9 mouse cellular contexts compared by ENCODE assay signal in the genomic region with DNA sequence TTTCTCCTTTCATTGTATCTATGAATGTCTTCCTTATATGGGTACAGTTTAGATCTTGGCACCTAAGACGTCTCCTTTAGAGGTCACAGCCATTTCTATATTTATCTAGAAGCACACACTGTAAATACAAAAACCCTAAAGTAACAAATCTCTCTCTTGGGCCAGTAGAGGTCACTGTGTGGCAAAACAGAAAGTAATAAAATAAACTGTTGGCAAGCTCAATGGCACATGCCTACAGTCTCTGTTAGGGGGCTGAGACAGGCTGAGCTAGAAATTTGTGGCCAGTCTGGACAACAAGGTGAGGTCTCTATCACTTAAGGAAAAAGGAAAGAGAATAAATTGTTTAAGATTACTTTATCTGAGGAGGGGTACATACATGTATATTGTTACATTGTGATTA. TPM values are rescaled to one million over a fixed set of nuclear protein-coding genes. Genes with fewer than 3 reads are reported as not detected.
DNase-seq lines count a peak whose midpoint lies in the region; ATAC-seq lines count a peak whose summit lies in the region.
"Had no signal": no experiment of that assay in that cellular context is flagged by ENCODE, and none has a peak within 500 bp of the region (broad histone marks: within the 10 kb centered on the region; RNA-seq: fewer than 3 reads in every experiment).

No protein-coding gene starts in this region.

- no peak overlapping the region for H3K4me3 ChIP-seq in hindbrain, embryonic 15.5 days
- no peak overlapping the region for H3K4me3 ChIP-seq in hindbrain, embryonic 16.5 days (ENCODE audit: low read length)
- H3K4me3 ChIP-seq in forebrain, embryonic 10.5 days = no peak overlapping the region
- H3K4me3 ChIP-seq: embryonic facial prominence, embryonic 15.5 days had no signal

- peaks cover 13% of the 10 kb centered on the region for H3K36me3 ChIP-seq in hindbrain, embryonic 15.5 days
- H3K36me3 ChIP-seq in hindbrain, embryonic 16.5 days (ENCODE audit: control insufficient read depth, insufficient read depth, low read length) = no peaks in the 10 kb centered on the region
- H3K36me3 ChIP-seq in forebrain, embryonic 10.5 days (replicated peaks) = no peaks in the 10 kb centered on the region

- peak; percentile 27 for DNase-seq in ZHBTc4 (ENCODE audit: low read depth, low spot score)
- peak; percentile 69 for DNase-seq in induced T-regulatory cell, adult 2 months (ENCODE audit: low read depth)
- DNase-seq in retina, postnatal 7 days (ENCODE audit: low read depth, low spot score) = peak; percentile 13
- no peak for DNase-seq in layer of hippocampus, postnatal 25 days (ENCODE audit: extremely low spot score in 1 of 2, low spot score in 1 of 2)
- no peak for DNase-seq in forebrain, embryonic 10.5 days (ENCODE audit: extremely low spot score, low spot score)

- H3K27ac ChIP-seq in hindbrain, embryonic 15.5 days (replicated peaks) = no peak overlapping the region
- H3K27ac ChIP-seq in hindbrain, embryonic 16.5 days (ENCODE audit: low read depth, low read length) = no peak overlapping the region
- no peak overlapping the region for H3K27ac ChIP-seq in forebrain, embryonic 10.5 days
- H3K27ac ChIP-seq: embryonic facial prominence, embryonic 15.5 days had no signal

- no peak overlapping the region for H3K9ac ChIP-seq in hindbrain, embryonic 15.5 days
- no peak overlapping the region for H3K9ac ChIP-seq in hindbrain, embryonic 16.5 days (ENCODE audit: low read depth, low read length)
- H3K9ac ChIP-seq: embryonic facial prominence, embryonic 15.5 days had no signal

- no peaks in the 10 kb centered on the region for H3K9me3 ChIP-seq in hindbrain, embryonic 15.5 days
- H3K9me3 ChIP-seq in hindbrain, embryonic 16.5 days (ENCODE audit: control insufficient read depth, low read length) = no peaks in the 10 kb centered on the region
- no peaks in the 10 kb centered on the region for H3K9me3 ChIP-seq in forebrain, embryonic 10.5 days
- H3K9me3 ChIP-seq: embryonic facial prominence, embryonic 15.5 days had no signal

- H3K27me3 ChIP-seq in hindbrain, embryonic 15.5 days = no peaks in the 10 kb centered on the region
- no peaks in the 10 kb centered on the region for H3K27me3 ChIP-seq in hindbrain, embryonic 16.5 days (replicated peaks; ENCODE audit: control insufficient read depth, insufficient read depth, low read length)
- H3K27me3 ChIP-seq in forebrain, embryonic 10.5 days (ENCODE audit: poor library complexity, severe bottlenecking) = no peaks in the 10 kb centered on the region
- H3K27me3 ChIP-seq: embryonic facial prominence, embryonic 15.5 days had no signal

- no peak overlapping the region for H3K4me2 ChIP-seq in hindbrain, embryonic 15.5 days
- H3K4me2 ChIP-seq in hindbrain, embryonic 16.5 days (ENCODE audit: low read length) = no peak overlapping the region
- H3K4me2 ChIP-seq: embryonic facial prominence, embryonic 15.5 days had no signal

- WGBS in hindbrain, embryonic 15.5 days = 62% methylated on average over 1 of the region's 1 CpGs
- 56% methylated on average over 1 of the region's 1 CpGs for WGBS in hindbrain, embryonic 16.5 days
- WGBS in forebrain, embryonic 10.5 days = 78% methylated on average over 1 of the region's 1 CpGs

- no peaks in the 10 kb centered on the region for H3K4me1 ChIP-seq in hindbrain, embryonic 15.5 days (replicated peaks)
- H3K4me1 ChIP-seq in hindbrain, embryonic 16.5 days (ENCODE audit: control insufficient read depth, insufficient read depth, low read depth, low read length) = no peaks in the 10 kb centered on the region
- no peaks in the 10 kb centered on the region for H3K4me1 ChIP-seq in forebrain, embryonic 10.5 days
- H3K4me1 ChIP-seq: embryonic facial prominence, embryonic 15.5 days had no signal

- ATAC-seq in hindbrain, embryonic 15.5 days (ENCODE audit: low FRiP score, low read depth) = peak; percentile 42; the same call in 1 of the 2 replicates
- ATAC-seq in hindbrain, embryonic 16.5 days = no peak
- ATAC-seq in CD4-positive, CD25-positive, alpha-beta regulatory T cell, adult 4 months = peak; percentile 92

RNA-seq across cellular contexts. Expression of a gene that starts 11.0 kb away (rescaled TPM):
- 48.8 and 55.9 TPM in 2 replicates for polyA plus RNA-seq in hindbrain, embryonic 15.5 days (2015; fragmentation: Nextera tagmentation; extraction: Ambion mirVana)
- polyA plus RNA-seq in hindbrain, embryonic 16.5 days (2015; fragmentation: Nextera tagmentation; extraction: Ambion mirVana) = 37.3 and 43.2 TPM in 2 replicates
- 10 to 100 TPM; 12.6 to 18.7 TPM for polyA plus RNA-seq in CD4-positive, CD25-positive, alpha-beta regulatory T cell, adult 4 months (2017; shearing (Covaris generic))
- total RNA-seq in layer of hippocampus, postnatal 25 days (2021) = 10 to 100 TPM; 12.8 to 13.9 TPM
- polyA plus RNA-seq in forebrain, embryonic 10.5 days (2016; fragmentation: Nextera tagmentation; extraction: Ambion mirVana) = 38.5 and 39.1 TPM in 2 replicates

RNA-seq across cellular contexts. Expression of a gene that starts 33.6 kb away (rescaled TPM):
- 36.7 and 41.3 TPM in 2 replicates for polyA plus RNA-seq in hindbrain, embryonic 15.5 days (2015; fragmentation: Nextera tagmentation; extraction: Ambion mirVana)
- 45.6 and 50.5 TPM in 2 replicates for polyA plus RNA-seq in hindbrain, embryonic 16.5 days (2015; fragmentation: Nextera tagmentation; extraction: Ambion mirVana)
- 10 to 100 TPM; 35.2 to 42.3 TPM for polyA plus RNA-seq in CD4-positive, CD25-positive, alpha-beta regulatory T cell, adult 4 months (2017; shearing (Covaris generic))
- 10 to 100 TPM; 28.0 to 28.1 TPM for total RNA-seq in layer of hippocampus, postnatal 25 days (2021)
- 18.6 and 18.8 TPM in 2 replicates for polyA plus RNA-seq in forebrain, embryonic 10.5 days (2016; fragmentation: Nextera tagmentation; extraction: Ambion mirVana)

Comparison
In these comparisons a context has a peak if more than half of its experiments do, and no peak if none do; other contexts are left out.
1. DNase-seq: peak in ZHBTc4 (single experiment), induced T-regulatory cell, adult 2 months (single experiment) and retina, postnatal 7 days (single experiment); none in layer of hippocampus, postnatal 25 days (0 of 2) and forebrain, embryonic 10.5 days (single experiment).